Mouse (Mus musculus) heart, adult 10 weeks (tissue): ENCODE measurements around the gene Gm11007. TPM values are rescaled to one million over a fixed set of nuclear protein-coding genes. Genes with fewer than 3 reads are reported as not detected.

ENCODE experiments used
- polyA plus RNA-seq: library from polyadenylated mRNA; stranded (reverse); fragments of 350-450 nt; fragmentation: Illumina TruSeq; extraction: RNeasy Lipid Tissue Mini Kit (QIAGEN cat#74804); gene quantifications from one replicate; pipeline ENCODE4 v1.2.3, GENCODE M21; 2014; ENCODE audit warnings: low read depth, low replicate concordance

Gm11007 gene
- polyA plus RNA-seq: not detected

DNA sequence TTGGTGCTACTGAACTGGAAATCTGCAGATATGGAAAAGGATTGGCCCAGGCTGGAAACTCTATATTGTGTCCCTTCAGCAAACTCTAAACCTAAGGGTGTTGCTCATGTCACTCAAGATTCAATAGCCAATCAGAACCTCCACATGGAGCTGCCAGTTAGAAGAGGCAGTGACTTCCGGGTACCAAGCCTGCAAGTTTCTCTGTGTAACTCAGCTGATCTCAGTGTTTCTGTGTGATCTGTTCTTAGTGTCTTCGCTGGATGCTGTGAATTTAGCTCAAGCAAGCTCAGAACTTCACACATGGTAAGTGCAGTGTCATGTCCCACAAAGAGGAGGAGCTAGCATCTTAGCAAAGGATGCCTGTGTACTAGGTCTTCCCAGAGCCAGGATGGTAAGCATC lies at the start of gene Gm11007:
Gm11007 (plus strand) TSS at position 301 of the 400 bp plus-strand sequence.

Other genes with a start within 250 kb of the Gm11007 start
- gene Gm4724, start 208.2 kb upstream of the Gm11007 start, polyA plus RNA-seq: 9.6 TPM
- 8.1 TPM for gene Zfp965, start 174.0 kb upstream of the Gm11007 start, polyA plus RNA-seq
- gene Zfp969, start 59.7 kb downstream of the Gm11007 start, polyA plus RNA-seq: not detected
- gene Gm2007, start 97.6 kb downstream of the Gm11007 start, polyA plus RNA-seq: not detected
- 6.2 TPM for gene Gm14288, start 157.1 kb downstream of the Gm11007 start, polyA plus RNA-seq
- gene Gm6710, start 225.2 kb downstream of the Gm11007 start, polyA plus RNA-seq: 1.9 TPM